Mouse (Mus musculus): Measurements from ENCODE around the gene Ranbp1. TPM values are rescaled to one million over a fixed set of nuclear protein-coding genes. Genes with fewer than 3 reads are reported as not detected.

Gene Ranbp1
- polyA plus RNA-seq, 1 experiment from 2014 or later: 415 TPM

DNA sequence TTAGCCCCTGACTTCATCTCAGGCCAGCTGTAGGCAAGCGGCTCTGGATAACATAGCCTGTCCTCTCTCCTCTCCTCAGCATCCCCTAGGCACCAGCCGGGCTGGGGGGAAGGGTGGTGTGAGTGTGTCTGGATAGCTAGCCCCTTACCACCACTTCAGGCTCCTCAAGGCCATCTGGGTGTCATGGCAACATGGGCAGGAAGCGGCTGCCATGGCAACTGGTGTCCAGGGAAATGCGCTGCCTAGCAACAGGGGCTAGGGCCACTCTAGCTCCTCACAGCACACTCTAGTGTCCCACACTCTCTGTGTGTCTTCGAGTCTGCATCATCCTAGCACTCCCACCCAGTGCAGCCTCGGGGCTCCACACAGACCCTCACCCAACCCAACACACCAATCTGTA, 34.8 kb downstream of the Ranbp1 start:
- Histone ChIP-seq H3K4me2 (replicated peaks) (peak overlapping the region; percentile 53), H3K9me3 (ENCODE audit: control insufficient read depth, low read length) (no peaks in the 10 kb centered on the region), H3K27me3 (ENCODE audit: control insufficient read depth, insufficient read depth, low read length) (no peaks in the 10 kb centered on the region), H3K36me3 (replicated peaks; ENCODE audit: control insufficient read depth, insufficient read depth) (no peaks in the 10 kb centered on the region), H3K9ac (peak overlapping the region; percentile 53), H3K4me3 (replicated peaks; ENCODE audit: low read length) (peak overlapping the region; percentile 26), H3K27ac (peak overlapping the region; percentile 92), H3K4me1 (replicated peaks; ENCODE audit: control insufficient read depth, insufficient read depth, low read length) (peaks cover 48% of the 10 kb centered on the region)
- peak; percentile 89 for ATAC-seq (ENCODE audit: low FRiP score)
- peak; percentile 91 for DNase-seq (ENCODE audit: low spot score)
- 7% methylated on average over 6 of the region's 6 CpGs for WGBS

DNA sequence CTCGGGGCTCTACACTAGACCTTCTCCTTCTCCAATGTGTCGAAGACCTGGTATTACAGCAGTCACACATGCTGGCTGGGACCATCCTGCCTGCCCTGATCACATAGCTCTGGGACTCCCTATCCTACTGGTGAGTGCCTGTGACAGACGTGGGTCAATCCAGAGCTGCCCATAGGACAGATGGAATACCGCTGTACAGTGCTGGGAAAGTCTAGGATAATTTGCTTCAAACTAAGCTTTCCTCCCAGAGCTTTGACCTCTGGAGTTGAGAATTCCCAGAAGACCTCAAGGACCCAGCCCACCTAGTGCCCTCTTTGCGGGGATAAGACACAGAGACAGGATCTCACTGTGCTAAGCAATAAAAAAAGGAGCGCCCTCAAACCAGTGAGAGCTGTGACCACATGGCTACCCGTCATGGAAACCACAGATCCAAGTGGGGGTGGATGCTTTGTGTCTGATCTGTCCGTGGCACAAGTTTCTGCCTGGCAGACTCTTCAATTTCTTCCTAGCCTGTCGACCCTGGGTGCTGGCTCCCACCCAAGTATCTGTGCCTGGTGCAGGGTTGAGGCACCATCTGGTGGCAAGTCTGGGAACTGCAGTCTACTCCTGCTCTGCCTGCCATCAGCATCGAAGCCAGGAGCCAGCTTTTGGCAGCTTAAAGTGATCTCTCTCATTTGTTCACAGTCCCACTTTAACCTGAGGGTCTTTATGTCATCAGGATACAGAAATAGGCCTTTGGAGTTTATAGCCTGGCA, 36.9 kb downstream of the Ranbp1 start:
- WGBS: 44% methylated on average over 10 of the region's 10 CpGs
- Histone ChIP-seq H3K4me3 (replicated peaks; ENCODE audit: low read length) (no peak overlapping the region), H3K4me2 (replicated peaks) (no peak overlapping the region), H3K9me3 (ENCODE audit: control insufficient read depth, low read length) (no peaks in the 10 kb centered on the region), H3K27ac (0 out of 2 replicates have a peak overlapping the region, but pooled peaks have one; percentile 29), H3K4me1 (replicated peaks; ENCODE audit: control insufficient read depth, insufficient read depth, low read length) (peaks cover 48% of the 10 kb centered on the region), H3K9ac (no peak overlapping the region), H3K36me3 (replicated peaks; ENCODE audit: control insufficient read depth, insufficient read depth) (no peaks in the 10 kb centered on the region), H3K27me3 (ENCODE audit: control insufficient read depth, insufficient read depth, low read length) (no peaks in the 10 kb centered on the region)
- peak; percentile 97 for DNase-seq (ENCODE audit: low spot score)
- peak; percentile 19; the same call in 1 of the 2 replicates for ATAC-seq (ENCODE audit: low FRiP score)

GRCm38 (mm10) chr16:18210701-18211416, 37.7 kb downstream of the Ranbp1 start:
- ATAC-seq (ENCODE audit: low FRiP score) (no peak), DNase-seq (ENCODE audit: low spot score) (peak; percentile 73)
- no peaks in the 10 kb centered on the region for H3K9me3 ChIP-seq (ENCODE audit: control insufficient read depth, low read length)
- H3K4me2 ChIP-seq (replicated peaks): no peak overlapping the region
- WGBS: 22% methylated on average over 8 of the region's 8 CpGs
- no peak overlapping the region for H3K9ac ChIP-seq
- H3K4me3 ChIP-seq (replicated peaks; ENCODE audit: low read length): no peak overlapping the region
- no peaks in the 10 kb centered on the region for H3K36me3 ChIP-seq (replicated peaks; ENCODE audit: control insufficient read depth, insufficient read depth)
- no peak overlapping the region for H3K27ac ChIP-seq
- H3K4me1 ChIP-seq (replicated peaks; ENCODE audit: control insufficient read depth, insufficient read depth, low read length): peaks cover 43% of the 10 kb centered on the region
- H3K27me3 ChIP-seq (ENCODE audit: control insufficient read depth, insufficient read depth, low read length): no peaks in the 10 kb centered on the region

- WGBS: 62% methylated on average over 7 of the region's 7 CpGs
- DNase-seq (ENCODE audit: low spot score) (no peak), ATAC-seq (ENCODE audit: low FRiP score) (no peak)
- H3K4me2 ChIP-seq (replicated peaks): no peak overlapping the region
- H3K9me3 ChIP-seq (ENCODE audit: control insufficient read depth, low read length): no peaks in the 10 kb centered on the region
- H3K36me3 ChIP-seq (replicated peaks; ENCODE audit: control insufficient read depth, insufficient read depth): no peaks in the 10 kb centered on the region
- no peak overlapping the region for H3K27ac ChIP-seq
- H3K9ac ChIP-seq: no peak overlapping the region
- no peak overlapping the region for H3K4me3 ChIP-seq (replicated peaks; ENCODE audit: low read length)
- no peaks in the 10 kb centered on the region for H3K27me3 ChIP-seq (ENCODE audit: control insufficient read depth, insufficient read depth, low read length)
- peaks cover 10% of the 10 kb centered on the region for H3K4me1 ChIP-seq (replicated peaks; ENCODE audit: control insufficient read depth, insufficient read depth, low read length)
Observed at GRCm38 (mm10) chr16:18203430-18204091, 45.0 kb downstream of the Ranbp1 start.

GRCm38 (mm10) chr16:18202061-18202460, 46.5 kb downstream of the Ranbp1 start:
- DNase-seq (ENCODE audit: low spot score): no peak
- peaks cover 10% of the 10 kb centered on the region for H3K4me1 ChIP-seq (replicated peaks; ENCODE audit: control insufficient read depth, insufficient read depth, low read length)

GRCm38 (mm10) chr16:18201620-18202019, 46.9 kb downstream of the Ranbp1 start:
- no peaks in the 10 kb centered on the region for H3K9me3 ChIP-seq (ENCODE audit: control insufficient read depth, low read length)
- DNase-seq (ENCODE audit: low spot score) (no peak), ATAC-seq (ENCODE audit: low FRiP score) (no peak)
- no peak overlapping the region for H3K27ac ChIP-seq
- no peak overlapping the region for H3K9ac ChIP-seq
- H3K4me2 ChIP-seq (replicated peaks): no peak overlapping the region
- no peaks in the 10 kb centered on the region for H3K36me3 ChIP-seq (replicated peaks; ENCODE audit: control insufficient read depth, insufficient read depth)
- WGBS: 44% methylated on average over 1 of the region's 1 CpGs
- H3K4me1 ChIP-seq (replicated peaks; ENCODE audit: control insufficient read depth, insufficient read depth, low read length): peaks cover 10% of the 10 kb centered on the region
- no peaks in the 10 kb centered on the region for H3K27me3 ChIP-seq (ENCODE audit: control insufficient read depth, insufficient read depth, low read length)
- H3K4me3 ChIP-seq (replicated peaks; ENCODE audit: low read length): no peak overlapping the region

More at GRCm38 (mm10) chr16:18202061-18202460, 46.5 kb downstream of the Ranbp1 start:
- no peak overlapping the region for H3K9ac ChIP-seq
- H3K27me3 ChIP-seq (ENCODE audit: control insufficient read depth, insufficient read depth, low read length): no peaks in the 10 kb centered on the region
- no peak overlapping the region for H3K27ac ChIP-seq
- H3K9me3 ChIP-seq (ENCODE audit: control insufficient read depth, low read length): no peaks in the 10 kb centered on the region
- ATAC-seq (ENCODE audit: low FRiP score): no peak
- WGBS: 100% methylated on average over 1 of the region's 1 CpGs
- H3K4me3 ChIP-seq (replicated peaks; ENCODE audit: low read length): no peak overlapping the region
- H3K4me2 ChIP-seq (replicated peaks): no peak overlapping the region
- no peaks in the 10 kb centered on the region for H3K36me3 ChIP-seq (replicated peaks; ENCODE audit: control insufficient read depth, insufficient read depth)

DNA sequence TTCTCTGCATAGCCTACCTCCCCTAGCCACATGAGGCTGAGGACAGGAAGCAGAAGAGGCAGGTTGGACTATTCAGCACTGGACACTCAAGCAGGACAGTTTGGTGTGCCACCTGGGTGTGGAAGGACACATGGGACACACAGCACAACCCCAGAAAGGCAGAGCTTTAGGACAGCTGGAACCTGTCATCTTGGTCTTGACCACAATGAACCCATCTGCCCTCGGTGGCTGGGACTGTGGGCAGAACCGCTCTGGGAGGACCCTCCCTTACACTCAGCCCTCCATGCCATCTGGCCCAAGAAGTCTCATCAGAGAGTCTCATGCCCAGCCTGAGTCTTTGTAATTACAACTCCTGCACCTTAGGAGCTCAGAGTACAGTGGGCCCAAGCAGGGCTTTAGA, 48.5 kb downstream of the Ranbp1 start:
- Histone ChIP-seq H3K4me1 (replicated peaks; ENCODE audit: control insufficient read depth, insufficient read depth, low read length) (peaks cover 10% of the 10 kb centered on the region), H3K27ac (no peak overlapping the region), H3K4me3 (replicated peaks; ENCODE audit: low read length) (no peak overlapping the region), H3K27me3 (ENCODE audit: control insufficient read depth, insufficient read depth, low read length) (no peaks in the 10 kb centered on the region), H3K4me2 (replicated peaks) (no peak overlapping the region), H3K36me3 (replicated peaks; ENCODE audit: control insufficient read depth, insufficient read depth) (no peaks in the 10 kb centered on the region), H3K9ac (no peak overlapping the region), H3K9me3 (ENCODE audit: control insufficient read depth, low read length) (no peaks in the 10 kb centered on the region)
- no peak for ATAC-seq (ENCODE audit: low FRiP score)
- DNase-seq (ENCODE audit: low spot score): no peak
- 85% methylated on average over 2 of the region's 2 CpGs for WGBS

DNA sequence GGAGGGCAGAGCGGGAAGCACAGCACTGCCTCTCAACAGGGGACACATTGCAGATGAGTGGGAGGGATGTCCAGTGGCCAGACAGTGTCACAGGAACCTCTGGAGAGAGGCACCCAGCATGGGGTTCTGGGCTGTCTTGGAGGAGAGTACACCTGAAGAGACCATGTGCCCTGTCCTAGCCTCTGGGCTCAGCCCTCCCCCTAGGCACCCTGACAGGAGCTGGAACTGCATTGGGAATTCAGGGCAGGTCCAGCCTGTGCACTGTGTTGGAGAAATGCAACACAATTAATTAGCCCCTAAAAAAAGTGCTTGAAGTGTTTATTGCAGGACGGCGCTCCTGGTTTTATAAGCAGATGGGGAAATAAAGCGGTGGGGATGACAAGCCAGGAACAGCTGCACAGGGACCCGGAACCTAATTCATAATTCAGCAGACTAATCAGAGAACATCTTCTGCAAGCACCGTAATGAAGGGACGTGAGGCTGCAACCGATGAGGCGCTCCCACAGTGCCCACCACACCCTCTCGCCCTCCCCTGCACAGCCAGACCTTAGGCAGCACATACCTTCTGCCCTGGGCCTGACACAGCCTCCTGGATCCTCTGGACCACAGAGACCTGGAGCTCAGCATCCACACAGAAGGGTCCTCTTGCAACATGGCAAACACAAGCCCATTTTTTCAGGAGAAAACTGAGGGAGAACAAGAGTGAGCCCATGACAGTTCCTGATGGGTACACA, 50.0 kb downstream of the Ranbp1 start:
- Histone ChIP-seq H3K9me3 (ENCODE audit: control insufficient read depth, low read length) (no peaks in the 10 kb centered on the region), H3K9ac (no peak overlapping the region), H3K4me2 (replicated peaks) (no peak overlapping the region), H3K27ac (peak overlapping the region; percentile 16; the same call in 1 of the 2 replicates), H3K27me3 (ENCODE audit: control insufficient read depth, insufficient read depth, low read length) (no peaks in the 10 kb centered on the region), H3K36me3 (replicated peaks; ENCODE audit: control insufficient read depth, insufficient read depth) (no peaks in the 10 kb centered on the region), H3K4me1 (replicated peaks; ENCODE audit: control insufficient read depth, insufficient read depth, low read length) (peaks cover 25% of the 10 kb centered on the region), H3K4me3 (replicated peaks; ENCODE audit: low read length) (no peak overlapping the region)
- 33% methylated on average over 10 of the region's 10 CpGs for WGBS
- DNase-seq (ENCODE audit: low spot score) (no peak), ATAC-seq (ENCODE audit: low FRiP score) (no peak)

DNA sequence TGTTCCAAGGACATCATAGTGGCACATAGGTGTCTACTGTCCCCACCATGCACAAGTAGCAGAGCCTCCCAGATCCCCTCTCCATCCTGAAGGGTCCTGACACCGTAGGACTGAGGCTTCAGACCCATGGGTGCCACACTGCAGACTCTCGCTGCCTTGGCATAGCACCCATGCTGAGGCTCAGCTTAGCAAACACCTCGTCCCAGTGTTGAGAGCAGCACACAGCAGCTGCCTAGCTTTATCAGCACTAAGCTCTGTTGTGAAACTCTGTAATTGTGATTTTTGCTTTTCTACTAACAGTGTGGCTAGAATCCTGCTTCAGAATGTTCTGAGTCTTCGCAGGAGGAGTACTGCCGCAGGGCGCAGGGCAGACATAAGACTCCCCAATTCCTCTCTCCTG, 50.7 kb downstream of the Ranbp1 start:
- Histone ChIP-seq H3K36me3 (replicated peaks; ENCODE audit: control insufficient read depth, insufficient read depth) (no peaks in the 10 kb centered on the region), H3K9me3 (ENCODE audit: control insufficient read depth, low read length) (no peaks in the 10 kb centered on the region), H3K27ac (no peak overlapping the region), H3K4me2 (replicated peaks) (no peak overlapping the region), H3K27me3 (ENCODE audit: control insufficient read depth, insufficient read depth, low read length) (no peaks in the 10 kb centered on the region), H3K9ac (no peak overlapping the region), H3K4me3 (replicated peaks; ENCODE audit: low read length) (no peak overlapping the region), H3K4me1 (replicated peaks; ENCODE audit: control insufficient read depth, insufficient read depth, low read length) (peaks cover 25% of the 10 kb centered on the region)
- ATAC-seq (ENCODE audit: low FRiP score) (no peak), DNase-seq (ENCODE audit: low spot score) (no peak)
- 85% methylated on average over 6 of the region's 6 CpGs for WGBS
